Mouse (Mus musculus) ES-Bruce4 (cell line): ENCODE measurements around the gene Phlda3.

Experiments
- EP300 ChIP-seq: IDR thresholded peaks from 2 replicates; pipeline ENCODE4 v1.6.1; 2011; ENCODE audit warnings: low read depth, low read length; ENCODE audit not compliant: insufficient read depth
- POLR2A ChIP-seq: IDR thresholded peaks from one replicate; pipeline ENCODE4 v1.8.1; 2011; ENCODE audit warnings: low read length; ENCODE audit not compliant: insufficient read depth

DNA sequence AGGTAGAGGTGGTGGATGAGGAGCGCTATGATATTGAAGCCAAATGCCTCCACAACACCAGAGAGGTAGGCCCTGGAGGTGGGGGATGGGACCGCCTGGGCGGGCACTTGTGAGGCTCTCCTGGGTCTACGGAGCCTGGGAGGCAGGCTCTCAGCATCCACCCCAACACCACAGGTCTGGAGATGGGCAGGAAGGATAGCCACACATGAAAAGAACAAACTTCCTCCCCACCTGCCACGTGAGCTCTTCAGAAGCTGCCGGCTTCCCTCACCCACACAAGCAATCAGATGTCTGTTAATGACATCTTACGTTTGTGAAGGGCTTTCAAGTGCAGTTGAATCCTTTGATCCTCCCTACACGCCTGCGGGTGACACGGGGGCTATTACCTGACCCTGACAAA lies 41.6 kb downstream of the Phlda3 start:
- TF ChIP-seq EP300 = no peak
- TF ChIP-seq POLR2A = no peak
